In the genomic region with DNA sequence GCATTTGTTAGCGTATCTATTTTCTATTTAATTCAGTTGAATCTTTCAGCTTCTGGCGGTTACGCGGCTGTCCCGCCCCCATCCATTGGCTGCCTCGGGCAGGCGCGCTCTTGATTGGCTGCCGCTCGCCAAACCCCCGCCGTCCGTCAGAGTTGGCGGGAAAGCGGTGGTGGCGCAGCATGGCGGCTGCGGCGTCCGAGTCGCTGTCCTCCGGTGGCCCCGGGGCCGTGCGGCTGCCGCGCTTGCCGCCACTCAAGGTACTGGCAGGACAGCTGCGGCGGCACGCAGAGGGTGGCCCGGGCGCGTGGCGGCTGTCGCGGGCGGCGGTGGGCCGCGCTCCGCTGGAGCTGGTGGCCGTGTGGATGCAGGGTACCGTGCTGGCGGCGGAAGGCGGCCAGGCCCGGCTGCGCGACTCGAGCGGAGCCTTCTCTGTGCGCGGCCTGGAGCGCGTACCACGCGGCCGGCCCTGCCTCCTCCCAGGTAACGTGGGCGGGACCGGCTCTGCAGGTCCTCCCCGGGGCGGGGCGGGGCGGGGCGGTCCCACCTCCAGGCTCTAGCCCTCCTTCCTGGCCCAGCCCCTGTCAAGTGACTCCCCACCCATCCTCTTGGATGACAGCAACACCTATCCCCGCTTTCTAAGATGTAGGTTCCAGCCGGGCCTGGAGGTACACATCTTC, we compare ENCODE assay signal across 8 mouse cellular contexts. TPM values are rescaled to one million over a fixed set of nuclear protein-coding genes. Genes with fewer than 3 reads are reported as not detected.
DNase-seq lines count a peak whose midpoint lies in the region; ATAC-seq and TF ChIP-seq lines count a peak whose summit lies in the region.

A gene (plus strand): TSS at position 149 of the 677 bp plus-strand sequence.

- H3K4me3 ChIP-seq in cerebellum, adult 2 months (replicated peaks; ENCODE audit: insufficient read depth, low read depth, low read length) = peak within 1 kb of the TSS; percentile 60
- H3K4me3 ChIP-seq in lung, embryonic 15.5 days = peak within 1 kb of the TSS; percentile 76
- H3K4me3 ChIP-seq in olfactory bulb, adult 2 months (ENCODE audit: insufficient read depth, low read depth, low read length) = peak within 1 kb of the TSS; percentile 99

- no peaks in the 10 kb centered on the region for H3K36me3 ChIP-seq in lung, embryonic 15.5 days

- ATAC-seq in hematopoietic stem cell, adult 5-6 weeks (replicated peaks in 1 of 2; ENCODE audit: insufficient read depth in 1 of 2, low FRiP score in 2 of 2, low TSS enrichment in 1 of 2, low read depth in 1 of 2, poor library complexity in 2 of 2, severe bottlenecking in 2 of 2) = peak; percentile 71 to 79
- peak; percentile 92 for ATAC-seq in lung, embryonic 15.5 days (ENCODE audit: borderline replicate concordance, extremely low read depth, low FRiP score, low TSS enrichment)

- no peak within 1 kb of the TSS for H3K27ac ChIP-seq in cerebellum, adult 2 months (ENCODE audit: insufficient read depth, low read length)
- peak within 1 kb of the TSS; percentile 91 for H3K27ac ChIP-seq in lung, embryonic 15.5 days
- no peak within 1 kb of the TSS for H3K27ac ChIP-seq in olfactory bulb, adult 2 months (ENCODE audit: insufficient read depth, low read depth, low read length)

- H3K4me1 ChIP-seq in cerebellum, adult 2 months (ENCODE audit: control insufficient read depth, insufficient read depth, low read length) = no peaks in the 10 kb centered on the region
- peaks cover 41% of the 10 kb centered on the region for H3K4me1 ChIP-seq in lung, embryonic 15.5 days
- peaks cover 5% of the 10 kb centered on the region; the same call in 1 of the 2 replicates for H3K4me1 ChIP-seq in olfactory bulb, adult 2 months (ENCODE audit: control insufficient read depth, insufficient read depth, low read length)

- TF ChIP-seq POLR2A in cerebellum, adult 2 months (IDR thresholded peaks at IDR 0.05; ENCODE audit: borderline replicate concordance, insufficient read depth, low read length) = 0 out of 2 replicates have a peak, but pooled peaks have one; percentile 8
- TF ChIP-seq POLR2A in olfactory bulb, adult 2 months (IDR thresholded peaks at IDR 0.05; ENCODE audit: insufficient read depth, low read depth, low read length) = no peak

- H3K9me3 ChIP-seq in lung, embryonic 15.5 days = no peaks in the 10 kb centered on the region

- DNase-seq in MEL-GATA-1-ER (ENCODE audit: extremely low read depth, low read depth) = peak; percentile 54
- DNase-seq in cerebellum, adult 2 months = peak; percentile 90 to 91
- DNase-seq in forelimb bud, embryonic 11.5 days (ENCODE audit: low read depth, low spot score) = peak; percentile 82
- DNase-seq in layer of hippocampus, adult 9-10 months (ENCODE audit: low spot score) = peak; percentile 33
- DNase-seq in thymus, adult 18-20 months = peak; percentile 81 to 83

- TF ChIP-seq CTCF in cerebellum, adult 2 months (IDR thresholded peaks at IDR 0.05; ENCODE audit: borderline replicate concordance, insufficient read depth, low read depth, low read length) = no peak
- TF ChIP-seq CTCF in olfactory bulb, adult 2 months (IDR thresholded peaks at IDR 0.05; ENCODE audit: insufficient read depth, low read depth, low read length) = no peak

- WGBS in cerebellum, adult 2 months = under 1% methylated on average over 68 of the region's 69 CpGs
- WGBS in lung, embryonic 15.5 days = under 1% methylated on average over 55 of the region's 69 CpGs
- WGBS in olfactory bulb, adult 2 months = 1% methylated on average over 64 of the region's 69 CpGs

- no peaks in the 10 kb centered on the region for H3K27me3 ChIP-seq in cerebellum, adult 2 months (ENCODE audit: control insufficient read depth, insufficient read depth, low read length)
- H3K27me3 ChIP-seq in lung, embryonic 15.5 days = no peaks in the 10 kb centered on the region

- peak within 1 kb of the TSS; percentile 88 for H3K4me2 ChIP-seq in lung, embryonic 15.5 days

- peak within 1 kb of the TSS; percentile 70 for H3K9ac ChIP-seq in lung, embryonic 15.5 days

RNA-seq across cellular contexts. Expression of the gene that starts here (rescaled TPM):
- polyA plus RNA-seq in cerebellum, adult 2 months (2012; rRNA removed) = 0.52 and 0.74 TPM in 2 replicates
- 8.0 and 8.6 TPM in 2 replicates for total RNA-seq in hematopoietic stem cell, adult 5-6 weeks (2017)
- polyA plus RNA-seq in lung, embryonic 15.5 days (2015; fragmentation: Nextera tagmentation; extraction: Ambion mirVana) = 4.7 and 5.2 TPM in 2 replicates
- not detected in 2 replicates for polyA plus RNA-seq in olfactory bulb, adult 2 months (2012; ENCODE audit: insufficient read depth, insufficient read length, low replicate concordance, missing spikeins)

Comparison
In these comparisons a context has a peak if more than half of its experiments do, and no peak if none do; other contexts are left out.
1. Peak in DNase-seq and H3K4me3 ChIP-seq in cerebellum, adult 2 months; RNA of the gene not detected or under 1 TPM.
2. DNase-seq: peak in every context shown above with its lines; median percentile 90 in cerebellum, adult 2 months; 82 in forelimb bud, embryonic 11.5 days; 82 in thymus, adult 18-20 months; 54 in MEL-GATA-1-ER; 33 in layer of hippocampus, adult 9-10 months.